Mouse (Mus musculus) kidney, embryonic 14.5 days (tissue): ENCODE results near the gene Ncln. TPM values are rescaled to one million over a fixed set of nuclear protein-coding genes. Genes with fewer than 3 reads are reported as not detected.

Experiments
- ATAC-seq: fragments of 200-750 bp; cut with Nextera tagmentation; 2 replicates; pipeline ENCODE4 v1.8.0; 2017; ENCODE audit warnings: moderate number of reproducible peaks, mild to moderate bottlenecking, moderate TSS enrichment, moderate library complexity; ENCODE audit not compliant: low FRiP score, low TSS enrichment
- H3K27ac ChIP-seq: fragments of 300-500 bp; sonication (generic); 2 replicates; pipeline ENCODE4 v1.5.1; 2014; ENCODE audit warnings: low read depth, mild to moderate bottlenecking, low read length, moderate library complexity, mixed read lengths
- H3K27me3 ChIP-seq: fragments of 300-500 bp; sonication (generic); 2 replicates; pipeline ENCODE4 v1.6.1; 2014; ENCODE audit warnings: mild to moderate bottlenecking, low read length; ENCODE audit not compliant: control insufficient read depth, insufficient read depth
- H3K36me3 ChIP-seq: fragments of 300-500 bp; sonication (generic); 2 replicates; pipeline ENCODE4 v1.6.1; 2014; ENCODE audit warnings: low read length, mixed read lengths; ENCODE audit not compliant: control insufficient read depth, insufficient read depth
- H3K4me1 ChIP-seq: fragments of 300-500 bp; sonication (generic); 2 replicates; pipeline ENCODE4 v1.6.1; 2014; ENCODE audit warnings: low read length, mixed read lengths; ENCODE audit not compliant: control insufficient read depth, insufficient read depth
- H3K4me2 ChIP-seq: fragments of 300-500 bp; sonication (generic); replicated peaks from 2 replicates; pipeline ENCODE4 v1.6.1; 2014; ENCODE audit warnings: low read depth, mild to moderate bottlenecking, low read length
- H3K4me3 ChIP-seq: fragments of 300-500 bp; sonication (generic); 2 replicates; pipeline ENCODE4 v1.5.1; 2014; ENCODE audit warnings: mild to moderate bottlenecking, low read length
- H3K9ac ChIP-seq: fragments of 300-500 bp; sonication (generic); 2 replicates; pipeline ENCODE4 v1.6.1; 2014; ENCODE audit warnings: low read depth, mild to moderate bottlenecking, low read length, moderate library complexity
- H3K9me3 ChIP-seq: fragments of 300-500 bp; sonication (generic); 2 replicates; pipeline ENCODE4 v1.6.1; 2016; ENCODE audit warnings: low read length; ENCODE audit not compliant: control insufficient read depth
- WGBS: fragments of 180-500 bp; shearing (Covaris S2); extraction: QIAGEN DNeasy Blood & Tissue Kit; methylation state at CpG from one replicate; pipeline ENCODE4 v1.1.7; 2014; 5-methylcytosine and 5-hydroxymethylcytosine counted together
- polyA plus RNA-seq: library from polyadenylated mRNA; unstranded; fragments of >200 nt; fragmentation: Nextera tagmentation; extraction: Ambion mirVana; gene quantifications from 2 replicates; pipeline ENCODE4 v1.2.1, GENCODE M21; 2014

Gene Ncln
- polyA plus RNA-seq, 1 experiment from 2014 or later: 76.6 TPM

GRCm38 (mm10) chr10:81472403-81473002 is 23.7 kb downstream of the Ncln start:
- Histone ChIP-seq H3K4me3 (no peak overlapping the region), H3K27me3 (peaks cover 64% of the 10 kb centered on the region), H3K36me3 (no peaks in the 10 kb centered on the region), H3K4me1 (no peaks in the 10 kb centered on the region), H3K9me3 (no peaks in the 10 kb centered on the region), H3K9ac (no peak overlapping the region), H3K27ac (no peak overlapping the region), H3K4me2 (no peak overlapping the region)
- 5% methylated on average over 18 of the region's 18 CpGs for WGBS
- no peak for ATAC-seq

GRCm38 (mm10) chr10:81470454-81470853 is 25.7 kb downstream of the Ncln start:
- H3K9ac ChIP-seq: no peak overlapping the region
- no peak overlapping the region for H3K4me3 ChIP-seq
- H3K36me3 ChIP-seq: no peaks in the 10 kb centered on the region
- 49% methylated on average over 18 of the region's 18 CpGs for WGBS
- peaks cover 48% of the 10 kb centered on the region for H3K27me3 ChIP-seq
- H3K4me1 ChIP-seq: no peaks in the 10 kb centered on the region
- ATAC-seq: no peak
- H3K27ac ChIP-seq: no peak overlapping the region
- H3K9me3 ChIP-seq: no peaks in the 10 kb centered on the region
- H3K4me2 ChIP-seq: no peak overlapping the region

- H3K9me3 ChIP-seq: no peaks in the 10 kb centered on the region
- no peak overlapping the region for H3K4me2 ChIP-seq
- no peak overlapping the region for H3K9ac ChIP-seq
- no peak for ATAC-seq
- H3K36me3 ChIP-seq: no peaks in the 10 kb centered on the region
- 84% methylated on average over 5 of the region's 5 CpGs for WGBS
- no peak overlapping the region for H3K4me3 ChIP-seq
- peaks cover 46% of the 10 kb centered on the region for H3K27me3 ChIP-seq
- 0 out of 2 replicates have a peak, but pooled peaks cover 4% of the 10 kb centered on the region for H3K4me1 ChIP-seq
- H3K27ac ChIP-seq: no peak overlapping the region
Observed at GRCm38 (mm10) chr10:81469253-81469652, 26.9 kb downstream of the Ncln start.

GRCm38 (mm10) chr10:81467670-81468235 is 28.4 kb downstream of the Ncln start:
- 89% methylated on average over 16 of the region's 16 CpGs for WGBS
- Histone ChIP-seq H3K4me1 (0 out of 2 replicates have a peak, but pooled peaks cover 8% of the 10 kb centered on the region), H3K27me3 (peaks cover 46% of the 10 kb centered on the region), H3K9me3 (no peaks in the 10 kb centered on the region), H3K4me3 (no peak overlapping the region), H3K27ac (no peak overlapping the region), H3K9ac (no peak overlapping the region), H3K36me3 (no peaks in the 10 kb centered on the region), H3K4me2 (no peak overlapping the region)
- no peak for ATAC-seq

- Histone ChIP-seq H3K4me1 (0 out of 2 replicates have a peak, but pooled peaks cover 8% of the 10 kb centered on the region), H3K9me3 (no peaks in the 10 kb centered on the region), H3K4me3 (no peak overlapping the region), H3K36me3 (no peaks in the 10 kb centered on the region), H3K27me3 (peaks cover 47% of the 10 kb centered on the region), H3K9ac (no peak overlapping the region), H3K4me2 (no peak overlapping the region), H3K27ac (no peak overlapping the region)
- 53% methylated on average over 14 of the region's 14 CpGs for WGBS
- no peak for ATAC-seq
Observed at GRCm38 (mm10) chr10:81466881-81467280, 29.3 kb downstream of the Ncln start.

GRCm38 (mm10) chr10:81466066-81466465 is 30.1 kb downstream of the Ncln start:
- 0 out of 2 replicates have a peak, but pooled peaks cover 8% of the 10 kb centered on the region for H3K4me1 ChIP-seq
- no peak overlapping the region for H3K4me2 ChIP-seq
- no peaks in the 10 kb centered on the region for H3K36me3 ChIP-seq
- no peak for ATAC-seq
- H3K9me3 ChIP-seq: no peaks in the 10 kb centered on the region
- 96% methylated on average over 2 of the region's 2 CpGs for WGBS
- H3K27me3 ChIP-seq: peaks cover 48% of the 10 kb centered on the region
- H3K4me3 ChIP-seq: no peak overlapping the region
- H3K27ac ChIP-seq: no peak overlapping the region
- no peak overlapping the region for H3K9ac ChIP-seq

- no peak overlapping the region for H3K4me3 ChIP-seq
- H3K4me2 ChIP-seq: no peak overlapping the region
- H3K27ac ChIP-seq: no peak overlapping the region
- WGBS: 4% methylated on average over 5 of the region's 5 CpGs
- 0 out of 2 replicates have a peak, but pooled peaks cover 8% of the 10 kb centered on the region for H3K4me1 ChIP-seq
- H3K27me3 ChIP-seq: peaks cover 52% of the 10 kb centered on the region
- no peaks in the 10 kb centered on the region for H3K9me3 ChIP-seq
- H3K9ac ChIP-seq: no peak overlapping the region
- ATAC-seq: peak; percentile 16
- H3K36me3 ChIP-seq: no peaks in the 10 kb centered on the region
Observed at GRCm38 (mm10) chr10:81465265-81465645, 30.9 kb downstream of the Ncln start.

GRCm38 (mm10) chr10:81464405-81465264 is 31.6 kb downstream of the Ncln start:
- ATAC-seq: peak; percentile 82
- Histone ChIP-seq H3K27me3 (peaks cover 58% of the 10 kb centered on the region), H3K9ac (peak overlapping the region; percentile 14), H3K9me3 (no peaks in the 10 kb centered on the region), H3K4me1 (0 out of 2 replicates have a peak, but pooled peaks cover 8% of the 10 kb centered on the region), H3K27ac (no peak overlapping the region), H3K36me3 (no peaks in the 10 kb centered on the region), H3K4me2 (peak overlapping the region; percentile 48), H3K4me3 (peak overlapping the region; percentile 33)
- WGBS: under 1% methylated on average over 30 of the region's 33 CpGs

- ATAC-seq: no peak
- Histone ChIP-seq H3K27ac (no peak overlapping the region), H3K4me3 (no peak overlapping the region), H3K4me2 (no peak overlapping the region), H3K9ac (no peak overlapping the region), H3K27me3 (peaks cover 60% of the 10 kb centered on the region), H3K4me1 (0 out of 2 replicates have a peak, but pooled peaks cover 8% of the 10 kb centered on the region), H3K9me3 (no peaks in the 10 kb centered on the region), H3K36me3 (no peaks in the 10 kb centered on the region)
- WGBS: 56% methylated on average over 4 of the region's 4 CpGs
Observed at GRCm38 (mm10) chr10:81463531-81463930, 32.7 kb downstream of the Ncln start.
